Mouse (Mus musculus) thymus, postnatal 25 days (tissue): ENCODE data around the gene Ptgs2.

Experiments
- DNase-seq: peaks from one replicate; pipeline ENCODE4 v3.0.0; 2022

The Ptgs2 gene

DNA sequence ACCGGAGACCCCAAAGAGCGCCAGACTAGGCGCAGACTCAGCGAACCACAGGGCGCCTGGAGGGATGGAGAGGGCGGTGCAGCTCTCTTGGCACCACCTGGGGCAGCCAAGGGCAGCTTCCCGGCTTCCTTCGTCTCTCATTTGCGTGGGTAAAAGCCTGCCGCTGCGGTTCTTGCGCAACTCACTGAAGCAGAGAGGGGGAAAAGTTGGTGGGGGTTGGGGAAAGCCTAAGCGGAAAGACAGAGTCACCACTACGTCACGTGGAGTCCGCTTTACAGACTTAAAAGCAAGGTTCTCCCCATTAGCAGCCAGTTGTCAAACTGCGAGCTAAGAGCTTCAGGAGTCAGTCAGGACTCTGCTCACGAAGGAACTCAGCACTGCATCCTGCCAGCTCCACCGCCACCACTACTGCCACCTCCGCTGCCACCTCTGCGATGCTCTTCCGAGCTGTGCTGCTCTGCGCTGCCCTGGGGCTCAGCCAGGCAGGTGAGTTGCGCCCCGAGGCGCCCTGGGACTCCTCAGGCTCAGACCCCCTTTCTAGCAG, at the start of gene Ptgs2:
Ptgs2 (plus strand) TSS at position 242 of the 544 bp plus-strand sequence.
- peak; percentile 11 for DNase-seq

GRCm38 (mm10) chr1:150050256-150050655, 49.6 kb upstream of the Ptgs2 start:
- no peak for DNase-seq

DNA sequence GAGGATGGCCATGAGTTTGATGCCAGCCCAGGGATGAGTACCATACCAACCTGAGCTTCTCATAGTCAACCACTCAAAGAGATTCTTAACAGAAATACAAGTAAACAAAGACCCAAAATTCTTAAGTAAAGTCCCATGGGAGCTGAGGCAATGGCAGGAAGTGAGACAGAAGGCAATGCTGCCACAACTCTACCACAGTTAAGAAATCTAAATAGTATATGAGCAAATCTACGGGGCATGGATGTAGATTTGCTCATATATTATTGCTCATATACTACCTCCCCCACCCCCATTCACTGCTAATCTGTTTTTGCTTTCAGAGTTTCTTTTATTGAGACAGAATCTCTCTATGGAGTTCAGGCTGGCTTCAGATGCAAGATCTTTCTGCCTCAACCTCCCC, 34.1 kb upstream of the Ptgs2 start:
- no peak for DNase-seq

GRCm38 (mm10) chr1:150072880-150073279, 27.0 kb upstream of the Ptgs2 start:
- no peak for DNase-seq

GRCm38 (mm10) chr1:150074609-150075008, 25.2 kb upstream of the Ptgs2 start:
- DNase-seq = no peak

DNA sequence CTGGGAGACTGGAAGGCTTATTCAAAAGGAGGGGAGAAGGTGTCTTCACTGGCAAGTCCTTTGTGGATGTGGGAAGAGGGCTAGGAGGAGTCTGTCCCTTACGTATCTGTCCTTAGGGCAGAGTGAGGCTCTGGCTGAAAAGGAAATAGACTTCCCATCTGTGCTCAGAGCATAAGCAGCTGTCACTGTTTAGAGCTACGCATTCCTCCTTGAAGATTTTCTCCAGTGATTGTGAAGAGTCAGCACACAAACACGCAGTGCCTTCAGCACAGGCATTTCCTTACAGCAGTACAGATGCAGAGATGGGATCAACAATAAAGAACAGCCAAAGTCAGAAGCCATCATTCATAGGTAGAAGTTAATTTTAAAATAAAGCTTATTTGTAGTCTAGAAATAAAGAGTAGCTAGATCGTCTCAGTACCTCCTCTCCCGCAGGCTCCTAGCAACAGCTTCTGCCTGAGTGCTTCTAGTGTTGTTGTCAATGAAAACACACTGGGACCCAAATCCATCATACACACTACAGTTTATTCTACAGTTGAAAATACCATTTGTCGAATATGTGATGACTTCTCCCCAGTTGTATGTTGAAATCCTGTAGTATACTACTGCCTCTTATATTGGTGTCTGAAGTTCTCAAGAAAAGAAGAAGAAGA, 10.7 kb upstream of the Ptgs2 start:
- DNase-seq = no peak

GRCm38 (mm10) chr1:150090229-150090628, 9.6 kb upstream of the Ptgs2 start:
- no peak for DNase-seq

DNA sequence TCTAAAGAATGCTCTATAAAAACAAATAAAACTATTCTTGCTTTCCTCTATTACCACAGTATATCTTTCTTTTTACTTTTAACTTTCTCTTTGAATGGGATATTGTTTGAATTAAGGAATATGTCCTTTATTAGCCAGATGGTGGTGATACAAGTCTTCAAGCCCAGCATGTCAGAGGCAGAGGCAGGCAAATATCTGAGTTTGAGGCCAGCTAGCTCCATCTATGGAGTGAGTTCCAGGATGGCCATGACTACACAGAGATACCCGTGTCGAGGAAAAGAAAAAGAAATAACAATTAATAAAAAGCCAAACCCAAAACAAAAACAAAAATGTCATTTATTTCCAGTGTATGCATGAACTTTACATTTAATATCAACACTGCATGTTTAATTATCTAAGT, 2.8 kb upstream of the Ptgs2 start:
- no peak for DNase-seq

DNA sequence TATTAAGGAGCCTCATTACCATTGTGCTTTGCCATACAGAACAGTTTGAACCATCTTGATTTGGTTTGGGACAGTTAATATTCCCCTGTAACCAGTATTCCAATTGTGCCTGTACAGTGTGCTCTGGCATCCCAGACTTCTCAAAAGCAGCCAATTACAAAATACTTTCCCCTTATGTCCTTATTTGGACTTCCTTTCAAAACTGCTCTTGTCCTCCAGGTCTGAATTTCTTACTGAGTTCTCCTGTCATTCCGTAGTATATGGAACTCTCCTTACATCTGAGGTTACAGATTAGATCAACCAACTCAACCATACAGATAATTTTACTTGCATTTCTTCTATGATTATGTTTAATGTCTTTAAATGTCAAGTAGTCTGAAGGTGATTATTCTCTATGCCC, 2.1 kb upstream of the Ptgs2 start:
- no peak for DNase-seq

- no peak for DNase-seq
Observed at GRCm38 (mm10) chr1:150099374-150099773, 457 bp upstream of the Ptgs2 start.

DNA sequence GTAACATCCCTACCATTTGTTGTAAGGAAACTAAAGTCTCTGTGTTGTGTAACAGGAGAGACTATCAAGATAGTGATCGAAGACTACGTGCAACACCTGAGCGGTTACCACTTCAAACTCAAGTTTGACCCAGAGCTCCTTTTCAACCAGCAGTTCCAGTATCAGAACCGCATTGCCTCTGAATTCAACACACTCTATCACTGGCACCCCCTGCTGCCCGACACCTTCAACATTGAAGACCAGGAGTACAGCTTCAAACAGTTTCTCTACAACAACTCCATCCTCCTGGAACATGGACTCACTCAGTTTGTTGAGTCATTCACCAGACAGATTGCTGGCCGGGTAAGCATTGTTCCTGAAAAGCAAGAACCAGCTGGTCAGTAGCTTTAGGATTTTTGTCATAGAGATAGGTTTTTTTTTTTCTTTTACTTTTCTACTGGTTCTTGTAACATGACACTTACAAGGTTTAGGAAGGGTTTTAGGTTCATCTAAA, 4.4 kb downstream of the Ptgs2 start:
- DNase-seq = no peak

GRCm38 (mm10) chr1:150106736-150107135, 6.9 kb downstream of the Ptgs2 start:
- DNase-seq = no peak

GRCm38 (mm10) chr1:150109591-150109990, 9.8 kb downstream of the Ptgs2 start:
- no peak for DNase-seq

DNA sequence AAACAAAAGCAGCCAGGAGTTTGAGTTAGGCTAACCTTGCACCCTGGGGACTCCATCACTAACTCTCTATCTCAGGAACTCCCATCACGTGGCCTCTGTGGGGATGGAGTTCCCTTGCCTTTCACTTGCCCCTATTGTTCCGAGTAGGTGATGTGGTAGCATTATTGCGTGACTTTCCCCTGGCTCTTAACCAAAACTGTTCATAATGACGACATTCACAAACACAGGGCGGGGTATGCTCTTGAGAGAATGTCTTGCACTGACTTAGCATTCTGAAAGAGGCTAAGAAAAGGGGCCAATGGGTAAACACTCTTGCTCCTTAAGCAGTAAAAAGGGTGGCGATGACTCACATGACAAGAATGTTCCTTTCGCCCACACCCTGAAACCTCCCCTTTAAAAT, 15.5 kb downstream of the Ptgs2 start:
- no peak for DNase-seq

DNA sequence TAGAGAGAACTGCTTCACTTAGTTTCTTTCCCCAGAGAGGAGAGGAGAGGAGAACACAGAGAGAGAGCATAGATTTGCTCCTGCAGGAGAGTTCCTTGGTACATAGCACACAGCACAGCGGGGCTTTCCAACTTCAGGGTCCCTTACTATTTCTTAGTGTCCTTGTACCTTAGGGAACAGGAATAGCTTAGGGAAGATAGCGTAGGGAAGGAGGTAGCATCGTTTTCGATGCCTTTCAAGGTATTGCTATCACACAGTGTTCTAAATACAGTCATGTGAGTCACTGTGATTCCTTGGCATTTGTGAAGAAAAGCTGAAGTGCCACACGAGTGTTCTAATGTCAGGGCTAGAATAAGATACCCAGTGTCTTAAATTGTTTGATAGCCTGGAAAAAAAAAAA, 18.5 kb downstream of the Ptgs2 start:
- DNase-seq = no peak

DNA sequence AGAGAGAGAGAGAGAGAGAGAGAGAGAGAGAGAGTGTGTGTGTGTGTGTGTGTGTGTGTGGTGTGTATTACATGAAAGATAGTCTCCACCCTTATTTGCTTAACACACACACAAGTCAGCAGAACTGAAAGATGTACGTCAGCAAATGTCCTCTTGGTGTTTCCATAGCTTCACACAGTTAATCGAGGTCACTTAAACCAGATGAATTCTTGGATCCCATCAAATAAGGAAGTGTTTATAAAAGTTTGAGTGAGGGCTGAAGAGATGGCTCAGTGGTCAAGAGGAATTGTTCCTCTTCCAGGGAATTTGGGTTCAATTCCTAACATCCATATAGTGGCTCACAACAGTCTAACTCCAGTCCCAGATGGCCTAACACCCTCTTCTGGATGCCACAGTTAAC, 25.7 kb downstream of the Ptgs2 start:
- DNase-seq = no peak

GRCm38 (mm10) chr1:150130070-150130469, 30.2 kb downstream of the Ptgs2 start:
- DNase-seq = no peak

GRCm38 (mm10) chr1:150130586-150131275, 30.9 kb downstream of the Ptgs2 start:
- no peak for DNase-seq

DNA sequence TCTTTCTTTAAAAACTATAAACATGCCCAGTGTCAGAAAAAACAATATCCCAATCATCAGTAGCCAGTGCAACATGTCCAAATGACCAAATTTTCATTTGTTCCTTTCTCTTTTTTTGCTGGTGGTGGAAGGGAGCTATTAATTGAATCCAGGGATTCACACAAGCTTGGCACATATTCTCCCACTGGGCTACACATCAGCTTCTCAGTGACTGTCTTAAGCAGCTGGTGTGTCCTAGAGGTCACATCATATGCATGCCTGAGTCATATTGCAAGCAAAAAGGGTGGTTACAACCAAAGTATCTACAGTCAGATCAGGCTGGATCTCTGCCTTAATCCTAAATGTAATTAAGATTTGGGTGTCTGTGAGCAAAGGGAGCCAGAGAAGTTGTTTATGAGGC, 35.5 kb downstream of the Ptgs2 start:
- DNase-seq = no peak

DNA sequence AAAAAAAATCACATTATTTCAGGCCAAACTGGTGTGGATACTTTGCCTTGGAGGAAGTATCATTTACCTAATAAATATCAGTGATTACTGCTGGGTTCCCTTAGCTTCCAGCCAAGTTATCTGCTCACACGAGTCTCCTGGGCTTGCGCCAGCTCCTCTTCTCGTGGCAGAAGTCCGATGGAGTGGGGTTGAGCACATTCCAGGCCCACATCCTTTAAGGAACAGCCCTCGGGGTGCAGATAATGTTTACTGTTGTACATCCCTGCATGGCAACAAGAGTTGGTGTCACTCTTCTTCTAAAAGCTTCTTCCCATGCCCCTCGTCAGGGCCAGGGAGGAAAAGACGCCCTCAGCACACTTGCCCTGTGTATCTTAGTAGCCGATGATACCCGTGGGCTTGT, 39.9 kb downstream of the Ptgs2 start:
- DNase-seq = no peak

GRCm38 (mm10) chr1:150141939-150142338, 42.1 kb downstream of the Ptgs2 start:
- DNase-seq = no peak

- no peak for DNase-seq
Observed at GRCm38 (mm10) chr1:150143578-150143977, 43.7 kb downstream of the Ptgs2 start.

GRCm38 (mm10) chr1:150145049-150145448, 45.2 kb downstream of the Ptgs2 start:
- no peak for DNase-seq

GRCm38 (mm10) chr1:150147272-150147671, 47.4 kb downstream of the Ptgs2 start:
- DNase-seq = no peak
